Mouse (Mus musculus) olfactory bulb, adult 2 months (tissue): Measurements from ENCODE around the gene Cd276.

ENCODE experiments used
- CTCF ChIP-seq: fragments of 200-500 bp; IDR thresholded peaks from 2 replicates; pipeline ENCODE4 v1.5.1; 2012; ENCODE audit warnings: low read depth, mild to moderate bottlenecking, low read length, moderate library complexity; ENCODE audit not compliant: insufficient read depth
- POLR2A ChIP-seq: fragments of 200-500 bp; IDR thresholded peaks from 2 replicates; pipeline ENCODE4 v1.6.1; 2012; ENCODE audit warnings: mild to moderate bottlenecking, low read depth, low read length, moderate library complexity; ENCODE audit not compliant: insufficient read depth

DNA sequence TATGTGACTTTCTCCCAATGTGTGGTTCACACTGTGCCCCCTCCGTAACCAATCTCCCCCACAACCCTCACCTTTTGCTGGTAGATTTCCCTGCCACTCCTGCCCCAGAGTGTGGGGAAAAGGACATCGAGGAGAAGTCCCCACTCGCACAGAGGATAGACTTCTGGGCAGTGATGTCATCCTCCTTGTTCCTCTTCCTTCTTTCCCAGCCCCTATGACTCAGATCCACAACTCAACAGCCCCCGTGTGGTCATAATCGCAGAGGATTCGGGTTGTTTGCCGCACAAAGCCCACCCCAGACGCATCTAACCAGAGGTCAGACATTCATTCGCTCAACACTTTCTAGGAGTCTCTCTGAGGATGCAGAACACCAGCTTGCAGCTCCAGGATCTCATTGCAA lies 3.2 kb downstream of the Cd276 start:
- no peak for TF ChIP-seq CTCF
- TF ChIP-seq POLR2A = no peak
